Mouse (Mus musculus) heart, postnatal 0 days (tissue): Measurements from ENCODE around the gene Vmn2r20.
"Not testable (repeated sequence)": the region's sequence is repeated elsewhere in the genome, so short reads cannot be mapped to it uniquely, and the experiment has no call there.

Experiments used
- CTCF ChIP-seq: IDR thresholded peaks from 2 replicates; pipeline ENCODE4 v1.5.1; 2016; ENCODE audit warnings: antibody characterized with exemption, control low read depth, low read depth
- EP300 ChIP-seq: IDR thresholded peaks from 2 replicates; pipeline ENCODE4 v1.6.1; 2016; ENCODE audit warnings: antibody characterized with exemption, low read depth

GRCm38 (mm10) chr6:123424413-123424812 lies 6.5 kb upstream of the Vmn2r20 start:
- not testable (repeated sequence) for TF ChIP-seq EP300, CTCF
